Mouse (Mus musculus) mouse trophoblast stem cell (cell line): ENCODE results near the gene Nfyb.

Experiments used
- in situ Hi-C, 2 experiments: fragments of 300-500 bp; cut with MseI, MboI; formaldehyde crosslinking; loops; 2 replicates in 1 of 2; 3 replicates in 1 of 2; pipeline ENCODE4 v1.15.1; 2025

Gene Nfyb

DNA sequence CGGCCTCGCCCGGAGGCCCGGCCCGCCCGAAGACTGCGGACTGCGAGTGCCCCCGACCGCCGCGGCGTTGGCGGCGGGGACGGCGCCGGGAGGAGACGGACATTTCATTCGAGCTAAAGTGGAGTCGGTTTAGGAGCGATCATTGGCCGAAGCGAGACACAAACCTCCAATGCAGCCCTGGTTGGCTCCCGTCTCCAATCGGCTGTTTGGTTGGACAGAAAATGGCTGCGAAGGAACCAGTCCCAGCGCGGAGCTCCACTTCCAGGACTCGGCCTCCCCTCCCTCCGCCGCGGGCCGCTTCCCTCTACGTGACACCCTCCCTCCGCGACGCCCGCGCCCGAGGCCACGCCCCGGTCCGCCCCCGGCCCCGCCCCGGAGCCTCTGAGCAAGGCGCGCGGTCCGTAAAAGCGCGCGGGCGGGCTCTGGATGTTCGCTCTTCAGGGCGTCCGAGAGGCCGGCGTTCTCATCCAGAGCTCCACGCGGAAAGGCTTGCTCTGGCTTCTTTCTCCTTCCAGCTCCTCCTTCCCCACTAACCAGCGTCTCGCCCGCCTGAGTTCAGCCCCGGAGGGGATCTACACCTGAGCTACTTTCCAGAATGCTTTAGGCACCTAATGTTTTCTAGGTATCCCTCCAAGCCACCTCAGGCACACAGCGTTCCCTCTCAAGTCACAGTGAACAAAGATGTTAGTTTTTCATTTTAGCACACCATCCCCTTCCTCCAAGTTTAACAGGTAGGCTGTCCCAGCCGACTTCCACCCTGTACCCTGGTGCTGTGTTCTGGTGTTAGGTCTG is at the start of gene Nfyb:
Gene Nfyb (minus strand): TSS at position 305 of the 792 bp plus-strand sequence.
- in situ Hi-C loops = no loop called here

DNA sequence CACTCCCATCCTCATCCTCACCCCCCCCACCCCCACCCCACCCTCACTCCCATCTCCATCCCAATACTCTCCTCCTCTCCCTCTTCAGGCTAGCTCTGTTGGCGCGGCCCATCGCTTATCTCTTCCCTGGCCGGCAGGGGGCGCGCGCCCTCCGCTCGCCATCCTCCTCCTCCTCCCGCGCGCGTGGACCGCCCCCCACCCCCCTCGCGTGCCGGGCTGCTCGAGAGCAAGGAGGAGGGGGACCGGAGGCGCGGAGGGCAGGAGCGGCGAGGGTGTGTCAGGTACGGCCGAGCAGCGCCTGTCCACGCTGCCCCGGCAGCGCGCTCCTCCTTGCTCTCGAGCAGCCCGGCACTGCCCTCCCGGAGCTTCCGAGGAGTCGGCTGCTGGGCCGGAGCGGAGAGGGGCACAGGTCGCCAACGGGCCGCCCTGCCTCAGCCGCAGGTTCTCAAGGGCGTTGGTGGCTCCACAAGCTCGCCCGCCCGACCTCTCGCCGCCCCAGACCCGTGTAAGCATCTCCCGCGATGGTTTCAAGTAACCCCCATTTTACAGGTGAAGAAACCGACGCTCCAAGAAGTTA is 48.0 kb upstream of the Nfyb start:
- in situ Hi-C loops = loop anchor here in 1 of 2 experiments (5.0 kb wide), 1 partner anchor 80 kb away; no protein-coding TSS in a partner anchor

DNA sequence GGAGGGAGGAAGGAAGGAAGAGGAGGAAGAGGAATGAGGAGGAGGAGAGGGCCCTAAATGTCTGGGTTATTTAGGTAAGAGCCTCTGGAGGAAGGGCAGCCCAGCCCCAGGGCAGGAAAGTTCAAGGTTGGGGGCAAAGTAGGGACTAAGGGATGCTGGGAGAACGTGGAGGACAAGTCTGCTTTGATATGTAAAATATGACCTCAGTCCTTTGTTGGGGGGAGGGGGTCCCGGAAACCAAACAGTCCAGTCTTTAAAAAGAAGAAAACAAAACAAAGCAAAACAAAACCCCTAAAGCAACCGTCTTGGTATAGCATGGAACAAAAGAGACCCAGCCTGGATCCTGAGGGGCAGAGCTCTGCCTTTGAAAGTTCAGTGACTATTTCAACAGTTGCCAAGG is 45.4 kb upstream of the Nfyb start:
- in situ Hi-C loops = loop anchor here in 1 of 2 experiments (5.0 kb wide), 1 partner anchor 88 kb away; no protein-coding TSS in a partner anchor

DNA sequence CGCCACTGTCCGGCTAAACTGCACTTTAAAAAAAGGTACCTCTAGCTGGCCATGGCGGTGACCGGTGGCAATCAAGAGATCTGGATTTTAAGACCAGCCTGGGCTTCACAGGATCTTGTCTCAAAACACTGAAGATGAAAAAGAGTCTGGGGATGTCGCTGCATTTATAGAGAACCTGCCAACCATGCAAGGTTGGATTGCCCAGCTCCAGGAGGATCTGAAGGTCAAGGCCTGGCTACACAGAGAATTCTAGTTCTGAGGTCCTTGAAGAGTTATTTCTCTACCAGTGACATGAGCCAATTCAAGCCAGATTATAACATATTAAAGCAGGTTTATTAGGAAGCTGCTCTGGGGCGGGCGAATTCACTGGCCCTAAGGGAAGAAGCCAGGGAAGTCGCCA is 44.9 kb upstream of the Nfyb start:
- in situ Hi-C loops = loop anchor here in 1 of 2 experiments (5.0 kb wide), 1 partner anchor 88 kb away; no protein-coding TSS in a partner anchor

DNA sequence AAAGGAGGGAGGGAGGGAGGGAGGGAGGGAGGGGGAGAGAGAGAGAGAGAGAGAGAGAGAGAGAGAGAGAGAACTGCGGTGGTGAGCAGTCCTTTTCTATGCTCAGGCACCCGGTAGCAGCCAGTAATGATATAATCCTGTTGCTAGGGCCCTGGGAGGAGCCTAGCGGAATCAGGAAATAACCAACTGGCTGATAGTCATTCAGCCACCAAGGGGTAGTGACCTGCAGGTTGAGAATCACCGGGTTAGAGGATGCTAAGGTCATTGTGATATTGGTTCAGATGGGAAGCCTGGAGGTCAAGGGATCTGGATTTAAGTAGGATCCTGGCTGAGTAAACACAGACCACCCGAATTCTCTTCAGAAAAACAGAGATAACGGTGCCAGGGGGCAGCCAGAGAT is 44.2 kb upstream of the Nfyb start:
- in situ Hi-C loops = loop anchor here in 1 of 2 experiments (5.0 kb wide), 1 partner anchor 89 kb away; no protein-coding TSS in a partner anchor

DNA sequence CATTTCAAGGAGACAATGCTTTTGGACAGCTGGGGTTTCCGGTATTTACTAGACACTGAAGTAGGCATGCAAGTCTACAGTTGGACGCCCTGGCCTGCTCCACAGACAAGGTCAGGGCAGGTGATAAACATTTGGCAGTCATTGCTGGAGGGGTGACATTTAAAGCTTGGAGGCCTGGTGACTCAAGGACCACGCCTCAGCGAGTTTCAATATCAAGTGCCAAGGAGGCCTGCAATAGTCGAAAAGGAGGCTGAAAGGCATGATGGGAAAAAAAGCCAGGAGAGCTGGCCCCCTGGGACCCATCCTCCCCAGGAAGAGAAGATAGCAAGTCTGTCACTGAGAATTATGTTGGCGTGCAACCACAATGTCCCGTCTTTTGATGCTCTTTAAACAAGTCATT is 43.3 kb upstream of the Nfyb start:
- in situ Hi-C loops = loop anchor here in 1 of 2 experiments (5.0 kb wide), 1 partner anchor 90 kb away; no protein-coding TSS in a partner anchor

DNA sequence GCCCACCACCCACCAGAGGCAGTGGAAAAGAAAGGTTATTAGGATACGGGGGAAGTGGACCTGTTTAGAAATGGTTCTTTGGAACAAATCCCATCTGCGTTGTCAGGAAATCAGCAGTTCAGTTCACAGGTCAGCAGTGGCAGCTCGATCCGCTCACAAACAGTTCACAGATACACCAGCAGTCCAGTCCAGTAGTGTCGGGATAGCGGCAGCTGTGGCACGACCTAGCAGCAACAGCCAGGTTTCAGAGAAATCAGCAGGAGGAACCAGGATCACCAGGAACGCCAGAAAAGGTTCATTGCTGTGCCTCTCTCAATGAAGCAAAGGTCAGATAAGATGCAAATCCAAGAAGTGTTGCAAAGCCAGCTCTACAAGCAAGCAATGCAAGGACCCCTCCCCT is 42.5 kb upstream of the Nfyb start:
- in situ Hi-C loops = loop anchor here in 1 of 2 experiments (5.0 kb wide), 1 partner anchor 91 kb away; no protein-coding TSS in a partner anchor

DNA sequence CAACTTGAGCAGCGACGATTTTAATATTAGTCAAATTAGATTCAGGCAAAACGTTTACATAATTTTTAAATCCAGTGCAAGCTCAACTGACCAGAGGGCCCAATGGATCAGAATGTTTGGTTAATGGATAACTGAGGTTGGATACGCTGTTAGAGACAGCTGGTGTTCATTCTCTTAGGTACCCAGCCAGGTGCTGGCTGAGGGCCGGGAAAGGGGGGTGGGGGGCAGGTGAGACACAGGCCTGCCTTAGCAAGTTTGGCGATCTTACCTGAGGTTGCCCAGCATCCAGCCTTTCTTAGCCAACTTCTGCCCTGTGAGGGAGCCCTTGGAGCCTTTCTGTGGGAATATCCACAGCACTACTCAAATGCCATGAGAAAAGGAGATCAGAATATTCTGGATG is 41.2 kb upstream of the Nfyb start:
- in situ Hi-C loops = loop anchor here in 1 of 2 experiments (5.0 kb wide), 1 partner anchor 92 kb away; no protein-coding TSS in a partner anchor

DNA sequence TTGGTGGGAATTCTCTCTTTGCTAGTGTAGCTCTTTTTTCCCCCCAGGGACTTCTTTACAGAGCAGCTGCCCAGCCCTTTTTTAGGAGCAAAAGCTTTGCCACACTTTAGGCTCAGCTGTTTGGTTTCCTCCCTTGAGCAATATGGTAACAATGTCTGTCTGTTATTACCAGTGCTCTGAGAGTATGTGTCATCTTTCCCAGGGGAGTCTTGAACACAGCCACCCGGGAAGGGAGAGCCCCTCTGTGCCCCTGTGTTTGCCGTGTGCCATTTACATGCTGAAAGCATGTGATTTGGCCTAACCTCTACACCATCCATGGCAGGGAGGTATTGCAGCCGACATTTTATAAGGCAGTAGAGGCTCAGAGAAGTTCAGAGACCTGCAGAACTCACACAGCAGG is 40.5 kb upstream of the Nfyb start:
- in situ Hi-C loops = no loop called here

DNA sequence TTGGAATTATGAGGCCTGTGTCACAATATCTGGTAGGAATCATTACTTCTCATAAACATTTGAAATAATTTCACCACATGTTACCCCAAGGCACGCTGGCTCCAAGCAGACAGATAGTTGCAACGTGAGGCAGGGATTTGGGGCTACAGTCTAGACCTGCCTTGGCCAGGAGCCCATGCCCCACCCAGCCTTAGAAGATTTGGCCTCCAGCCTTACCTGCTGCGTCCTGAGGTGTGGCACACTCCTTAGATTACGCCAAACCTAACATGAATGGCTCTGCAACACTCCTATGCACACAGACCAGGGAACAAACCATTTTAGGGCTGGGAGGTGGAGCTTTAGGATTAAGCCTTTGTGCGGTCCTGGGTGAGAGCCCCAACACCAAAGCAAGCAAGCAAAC is 36.1 kb upstream of the Nfyb start:
- in situ Hi-C loops = no loop called here

DNA sequence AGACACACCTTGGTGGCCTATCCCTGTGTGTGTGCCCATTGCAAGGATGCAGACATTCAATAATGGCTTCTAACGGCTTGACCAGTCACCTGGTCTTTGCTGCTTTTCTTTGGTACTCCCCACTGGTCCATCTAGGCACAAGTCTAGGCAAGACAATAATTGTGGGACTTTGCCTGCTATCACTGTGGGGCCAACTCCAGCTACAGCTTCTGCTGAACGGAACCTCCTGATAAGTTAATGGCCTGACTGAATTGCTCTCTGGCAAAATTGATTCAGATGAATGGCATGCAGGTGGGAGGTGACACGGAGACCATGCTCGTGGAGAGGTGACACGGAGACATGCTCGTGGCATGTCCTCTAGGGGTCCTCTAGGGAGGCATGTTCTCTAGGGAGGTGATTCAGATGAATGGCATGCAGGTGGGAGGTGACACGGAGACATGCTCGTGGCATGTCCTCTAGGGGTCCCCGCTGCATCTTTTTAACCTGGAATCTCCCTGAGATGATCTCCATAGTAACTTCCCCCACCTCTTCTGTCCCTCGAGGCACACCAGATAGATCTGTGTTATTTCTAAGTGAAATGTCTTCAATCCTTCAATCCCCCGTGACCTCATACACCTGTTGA is 34.5 kb upstream of the Nfyb start:
- in situ Hi-C loops = no loop called here

DNA sequence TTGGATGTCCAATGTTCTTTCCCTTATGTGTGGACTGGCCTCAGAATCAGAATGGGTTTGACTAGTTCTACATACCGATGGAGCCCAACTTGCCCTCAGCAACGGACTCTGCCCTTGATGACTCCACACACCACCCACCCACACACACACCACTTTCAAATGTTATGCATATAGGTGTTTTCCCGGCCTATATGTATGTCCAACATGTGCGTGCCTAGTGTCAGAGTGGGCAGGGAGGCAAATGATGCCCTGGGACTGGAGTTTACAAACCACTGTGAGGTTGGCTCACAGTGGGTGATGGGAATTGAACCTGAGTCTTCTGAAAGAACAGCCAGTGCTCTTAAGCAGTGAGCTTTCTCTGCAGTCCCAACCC is 33.2 kb upstream of the Nfyb start:
- in situ Hi-C loops = no loop called here

DNA sequence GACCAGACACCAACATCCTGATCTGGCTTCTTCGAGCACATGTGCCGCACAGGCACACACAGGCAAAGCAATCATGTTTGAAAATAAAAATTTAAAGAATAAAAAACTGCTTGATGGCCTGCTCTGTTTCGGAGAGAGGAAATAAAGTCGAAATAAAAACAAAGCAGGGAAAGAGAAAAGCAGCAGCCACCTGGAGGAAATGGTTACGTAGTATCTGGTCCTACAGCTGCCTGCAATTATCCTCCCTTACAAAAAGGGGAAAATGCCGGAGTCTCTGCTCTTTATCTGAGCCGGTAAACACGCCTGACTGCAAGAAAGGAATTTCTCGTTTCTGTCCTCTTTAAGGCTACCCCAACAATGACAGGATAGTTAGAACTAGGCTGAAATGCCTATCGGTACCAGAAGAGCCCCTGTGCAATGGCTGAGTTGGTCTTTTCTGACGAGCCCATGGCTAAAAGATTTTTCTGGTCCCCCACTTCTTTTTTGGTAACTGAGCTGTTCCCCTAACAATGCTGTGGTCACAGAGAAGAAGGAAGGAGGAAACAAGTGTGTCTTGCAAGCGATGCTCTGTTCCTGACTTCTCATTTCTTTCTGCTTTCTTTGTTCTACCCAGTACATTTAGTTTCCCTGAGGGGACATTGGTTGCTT is 32.7 kb upstream of the Nfyb start:
- in situ Hi-C loops = no loop called here

DNA sequence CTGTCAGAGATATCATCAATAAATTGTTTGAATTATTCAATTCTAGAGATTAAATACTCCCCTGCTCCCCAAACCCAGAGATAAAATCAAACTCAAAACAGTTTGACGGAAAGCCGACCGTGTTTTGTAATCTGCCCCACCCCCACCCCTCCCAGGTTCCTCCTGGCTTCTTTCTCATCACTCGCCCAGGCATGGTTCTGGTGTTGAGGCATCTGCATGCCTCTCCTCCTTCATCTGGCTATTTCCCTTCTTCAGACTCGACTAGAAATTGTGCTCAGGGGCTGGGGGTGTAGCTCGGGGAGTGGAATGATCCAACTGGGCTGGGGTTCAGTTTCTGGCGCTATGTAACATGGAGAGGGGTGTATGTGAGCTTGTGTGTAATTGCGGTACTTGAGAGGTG is 31.8 kb upstream of the Nfyb start:
- in situ Hi-C loops = no loop called here

DNA sequence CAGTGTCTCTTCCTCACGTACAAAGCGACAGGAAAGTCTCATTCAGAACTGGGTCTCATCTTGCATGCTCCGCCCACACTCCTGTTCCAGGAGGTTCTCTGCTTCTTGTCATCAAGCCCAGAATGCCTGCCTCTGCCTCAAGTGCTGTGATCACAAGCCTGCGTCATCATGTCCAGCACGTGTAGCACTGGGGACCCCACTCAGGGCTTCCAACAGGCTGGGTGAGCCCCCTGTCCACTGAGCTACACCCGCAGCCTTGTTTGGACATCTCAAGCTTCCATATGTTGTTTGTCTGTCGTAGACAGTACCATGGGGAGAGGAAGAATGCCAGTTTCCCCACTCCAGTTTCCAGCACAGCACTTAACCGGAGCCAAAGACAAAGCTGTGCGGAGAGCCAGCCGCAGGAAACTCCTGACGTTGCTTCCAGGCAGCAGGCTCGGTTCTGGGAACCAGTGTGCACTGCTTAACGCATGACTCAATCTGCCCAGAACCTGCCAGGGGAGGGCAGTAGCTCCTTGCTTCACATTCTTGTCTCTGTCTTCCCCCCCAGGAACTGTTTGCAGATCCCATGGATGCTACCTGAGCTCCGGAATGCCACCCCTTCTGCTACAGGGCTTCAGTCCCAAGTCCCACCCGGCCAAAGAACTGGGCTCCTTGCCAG is 31.3 kb upstream of the Nfyb start:
- in situ Hi-C loops = no loop called here

DNA sequence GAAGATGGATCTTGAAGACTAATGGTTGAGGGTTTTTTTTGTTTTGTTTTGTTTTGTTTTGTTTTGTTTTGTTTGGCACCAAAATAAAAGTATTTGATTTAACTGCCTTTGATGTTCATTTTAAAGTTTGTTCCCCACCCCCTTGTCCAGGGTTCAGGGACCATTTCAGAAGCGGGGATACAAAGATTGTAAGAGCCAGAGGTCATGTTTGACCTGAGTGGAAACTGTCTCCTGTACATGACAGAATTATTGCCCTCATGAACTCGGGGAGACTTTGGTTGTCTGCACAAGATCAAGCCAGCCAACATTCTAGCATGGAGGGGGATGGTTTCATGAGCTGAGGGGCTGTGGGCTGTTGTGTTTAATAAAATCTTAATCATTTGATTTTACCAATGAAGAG is 28.4 kb upstream of the Nfyb start:
- in situ Hi-C loops = no loop called here

DNA sequence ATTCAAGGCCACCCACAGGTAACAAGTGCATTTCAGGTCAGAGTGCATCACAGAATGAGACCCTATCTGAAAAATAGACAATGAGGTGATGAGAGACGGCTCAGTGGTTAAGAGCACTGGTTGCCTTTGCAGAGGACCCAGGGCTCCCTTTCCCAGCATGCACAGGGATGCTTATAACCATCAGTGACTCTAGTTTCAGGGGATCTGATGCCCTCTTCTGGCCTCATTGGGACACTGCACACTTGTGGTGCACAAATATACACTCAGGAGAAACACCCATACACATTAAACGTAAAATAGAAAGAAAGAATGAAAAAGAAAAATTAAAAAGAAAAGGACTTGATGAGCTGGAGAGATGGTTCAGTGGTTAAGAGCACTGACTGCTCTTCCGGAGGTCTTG is 27.8 kb upstream of the Nfyb start:
- in situ Hi-C loops = no loop called here

DNA sequence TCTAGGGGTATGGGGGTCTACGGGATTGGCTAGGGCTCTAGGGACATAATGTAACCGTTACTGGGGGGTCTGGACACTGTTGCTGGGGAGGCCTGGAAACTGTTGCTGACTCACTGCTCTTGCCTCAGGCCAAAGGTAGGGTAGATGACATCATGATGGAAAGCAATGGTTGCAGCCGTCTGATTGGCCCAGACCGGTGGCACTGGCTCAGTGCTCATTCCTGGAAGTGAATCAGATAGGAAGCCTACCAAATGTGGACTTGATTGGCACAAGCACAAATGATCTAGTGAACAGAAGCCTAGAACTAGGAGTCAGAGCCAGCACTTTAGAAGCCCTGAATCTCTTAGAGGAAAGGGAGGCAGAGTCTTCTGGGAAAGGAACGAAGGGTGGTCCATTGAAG is 26.6 kb upstream of the Nfyb start:
- in situ Hi-C loops = no loop called here

DNA sequence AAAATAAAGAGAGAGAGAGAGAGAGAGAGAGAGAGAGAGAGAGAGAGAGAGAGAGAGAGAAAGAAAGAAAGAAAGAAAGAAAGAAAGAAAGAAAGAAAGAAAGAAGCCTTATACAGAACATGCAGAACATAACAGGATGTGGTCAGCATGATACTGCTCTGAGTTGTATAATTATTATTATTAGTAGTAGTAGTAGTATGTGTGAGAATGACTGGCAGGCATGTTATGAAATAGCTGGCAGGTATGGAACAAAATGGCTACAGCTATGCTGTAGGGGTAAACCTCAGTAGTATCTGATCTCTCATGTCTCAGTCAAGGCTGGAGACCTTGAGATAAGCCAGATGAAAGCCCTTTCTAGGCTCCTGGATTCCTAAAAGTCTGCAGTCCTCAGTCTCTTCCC is 25.2 kb upstream of the Nfyb start:
- in situ Hi-C loops = no loop called here

DNA sequence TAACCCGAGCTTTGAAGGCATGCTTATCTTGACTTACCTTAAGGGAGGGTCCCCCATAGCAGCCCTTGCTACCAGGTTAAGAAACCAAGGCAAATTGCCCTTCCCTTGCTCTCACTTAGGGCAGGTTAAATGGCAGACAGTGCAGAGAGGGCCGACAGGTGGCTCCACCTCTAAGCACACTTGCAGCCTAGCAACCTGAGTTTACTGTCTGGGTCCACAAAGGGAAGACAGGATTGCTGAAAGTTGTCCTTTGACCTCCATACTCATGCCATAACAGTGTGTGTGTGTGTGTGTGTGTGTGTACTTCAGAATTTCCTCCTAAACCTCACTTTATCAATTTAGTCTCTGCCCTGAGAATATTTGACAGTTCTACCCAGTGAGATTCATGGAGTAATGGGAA is 18.5 kb upstream of the Nfyb start:
- in situ Hi-C loops = no loop called here

DNA sequence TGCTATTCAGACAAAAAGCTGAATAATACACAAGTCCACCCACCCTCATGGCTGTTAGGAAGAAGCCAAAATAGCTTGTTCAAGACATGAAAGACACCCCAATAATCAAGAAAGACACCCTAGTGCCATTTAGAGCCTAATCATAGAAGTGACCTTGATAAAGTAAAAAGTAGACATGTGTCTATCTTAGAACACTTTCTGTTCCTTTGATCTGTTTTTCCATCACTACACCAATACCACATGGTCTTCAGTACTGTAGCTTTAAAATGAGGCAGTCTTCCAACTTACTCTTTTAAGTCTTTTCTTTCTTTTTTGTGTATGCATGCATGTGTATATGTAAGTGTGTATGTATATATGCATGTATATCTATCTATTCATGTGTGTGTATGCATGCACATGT is 16.9 kb upstream of the Nfyb start:
- in situ Hi-C loops = no loop called here

DNA sequence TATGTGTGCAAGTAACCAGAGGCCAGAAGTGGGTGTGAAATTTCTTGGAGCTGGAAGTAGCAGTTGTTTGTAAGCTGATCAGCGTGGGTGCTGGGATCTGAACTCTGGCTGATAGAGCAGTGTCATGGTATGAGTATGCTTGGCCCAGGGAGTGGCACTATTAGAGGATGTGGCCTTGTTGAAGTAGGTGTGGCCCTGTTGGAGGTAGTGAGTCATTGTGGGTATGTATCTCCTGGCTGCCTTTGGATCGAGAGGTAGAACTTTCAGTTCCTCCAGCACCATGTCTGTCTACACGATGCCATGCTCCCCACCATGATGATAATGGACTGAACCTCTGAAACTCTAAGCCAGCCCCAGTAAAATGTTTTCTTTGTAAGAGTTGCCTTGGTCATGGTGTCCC is 16.4 kb upstream of the Nfyb start:
- in situ Hi-C loops = no loop called here
